Mouse (Mus musculus) yolk sac, embryonic 10.5 days (tissue): ENCODE results near the gene Gm20696.
A peak's percentile ranks its signal among the peaks of the same experiment; 100 is the strongest.

Source experiments
- DNase-seq: peaks from one replicate; pipeline ENCODE4 v3.0.0-alpha.2; 2017; ENCODE audit warnings: low spot score

Gene Gm20696

GRCm38 (mm10) chr6:99665457-99666317, 910 bp downstream of the Gm20696 start:
- no peak for DNase-seq

- DNase-seq: no peak
Measured at GRCm38 (mm10) chr6:99663232-99663631, 3.4 kb downstream of the Gm20696 start.

- no peak for DNase-seq
Measured at GRCm38 (mm10) chr6:99660443-99660842, 6.2 kb downstream of the Gm20696 start.

GRCm38 (mm10) chr6:99658586-99658985, 8.0 kb downstream of the Gm20696 start:
- DNase-seq: no peak

- no peak for DNase-seq
Measured at GRCm38 (mm10) chr6:99656088-99656487, 10.5 kb downstream of the Gm20696 start.

GRCm38 (mm10) chr6:99655488-99655887, 11.1 kb downstream of the Gm20696 start:
- no peak for DNase-seq

GRCm38 (mm10) chr6:99654343-99654742, 12.3 kb downstream of the Gm20696 start:
- no peak for DNase-seq

GRCm38 (mm10) chr6:99652341-99652740, 14.3 kb downstream of the Gm20696 start:
- no peak for DNase-seq

GRCm38 (mm10) chr6:99649307-99649706, 17.3 kb downstream of the Gm20696 start:
- DNase-seq: no peak

GRCm38 (mm10) chr6:99646344-99646743, 20.3 kb downstream of the Gm20696 start:
- no peak for DNase-seq

GRCm38 (mm10) chr6:99644876-99645275, 21.7 kb downstream of the Gm20696 start:
- no peak for DNase-seq

GRCm38 (mm10) chr6:99644386-99644785, 22.2 kb downstream of the Gm20696 start:
- DNase-seq: no peak

- peak; percentile 30 for DNase-seq
Measured at GRCm38 (mm10) chr6:99643439-99644199, 23.0 kb downstream of the Gm20696 start.

- DNase-seq: no peak
Measured at GRCm38 (mm10) chr6:99637456-99637855, 29.1 kb downstream of the Gm20696 start.

- no peak for DNase-seq
Measured at GRCm38 (mm10) chr6:99636801-99637200, 29.8 kb downstream of the Gm20696 start.

GRCm38 (mm10) chr6:99636121-99636520, 30.5 kb downstream of the Gm20696 start:
- no peak for DNase-seq

- DNase-seq: no peak
Measured at GRCm38 (mm10) chr6:99632121-99632980, 34.2 kb downstream of the Gm20696 start.

- DNase-seq: no peak
Measured at GRCm38 (mm10) chr6:99631637-99632036, 35.0 kb downstream of the Gm20696 start.

- no peak for DNase-seq
Measured at GRCm38 (mm10) chr6:99629726-99630458, 36.7 kb downstream of the Gm20696 start.

GRCm38 (mm10) chr6:99626347-99626746, 40.2 kb downstream of the Gm20696 start:
- no peak for DNase-seq

GRCm38 (mm10) chr6:99625803-99626202, 40.8 kb downstream of the Gm20696 start:
- no peak for DNase-seq
